Mouse (Mus musculus) megakaryocyte-erythroid progenitor cell, adult 5-6 weeks (primary cell): ENCODE data around the gene Map3k11. TPM values are rescaled to one million over a fixed set of nuclear protein-coding genes. Genes with fewer than 3 reads are reported as not detected.
"Not testable (repeated sequence)": the region's sequence is repeated elsewhere in the genome, so short reads cannot be mapped to it uniquely, and the experiment has no call there.

Experiments
- ATAC-seq: replicated peaks from 2 replicates; pipeline ENCODE4 v1.8.0; 2016; ENCODE audit warnings: mild to moderate bottlenecking, inconsistent platforms; ENCODE audit not compliant: severe bottlenecking, poor library complexity, low FRiP score, low TSS enrichment
- total RNA-seq, 2 experiments: library from RNA; stranded (forward) in 1 of 2; stranded (reverse) in 1 of 2; fragments of 200-1000, 215-1000 nt in 1 of 2; fragments of >200 nt in 1 of 2; fragmentation: Nextera tagmentation in 1 of 2; gene quantifications; 2 replicates each; pipeline ENCODE4 v1.2.3; 2014 to 2017

The Map3k11 gene
- total RNA-seq, 2 experiments from 2014 or later, result 10.9 to 17.8 TPM

GRCm38 (mm10) chr19:5664669-5665257, 23.8 kb upstream of the Map3k11 start:
- ATAC-seq, result no peak

GRCm38 (mm10) chr19:5665465-5665864, 23.1 kb upstream of the Map3k11 start:
- ATAC-seq, result peak; percentile 63

- ATAC-seq, result no peak
These were observed 22.2 kb upstream of the Map3k11 start for GRCm38 (mm10) chr19:5666386-5666785.

DNA sequence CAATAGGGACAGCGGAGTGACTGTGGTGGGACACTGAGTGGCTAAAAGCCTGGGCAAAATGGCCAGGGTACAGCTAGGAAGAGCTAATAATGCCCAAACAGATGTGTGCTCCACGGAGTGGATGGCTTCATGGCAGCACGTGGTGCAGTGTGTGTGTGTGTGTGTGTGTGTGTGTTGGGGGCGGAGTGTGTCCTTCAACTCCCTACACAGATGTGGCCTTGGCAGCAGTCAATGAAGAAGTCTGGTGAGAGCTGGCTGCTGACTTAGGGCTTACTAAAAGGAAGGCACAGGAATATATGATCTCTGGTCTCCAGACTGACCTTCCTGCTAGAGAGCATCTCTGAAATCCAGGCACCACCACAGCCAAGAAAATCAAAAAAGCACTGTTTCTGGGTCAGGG, 20.2 kb upstream of the Map3k11 start:
- ATAC-seq, result no peak

- no peak for ATAC-seq
These were observed 8.1 kb upstream of the Map3k11 start for GRCm38 (mm10) chr19:5680432-5680831.

- ATAC-seq, result no peak
These were observed 4.3 kb upstream of the Map3k11 start for GRCm38 (mm10) chr19:5684236-5684635.

GRCm38 (mm10) chr19:5684985-5685384, 3.6 kb upstream of the Map3k11 start:
- ATAC-seq, result no peak

GRCm38 (mm10) chr19:5685431-5685830, 3.1 kb upstream of the Map3k11 start:
- ATAC-seq, result no peak

DNA sequence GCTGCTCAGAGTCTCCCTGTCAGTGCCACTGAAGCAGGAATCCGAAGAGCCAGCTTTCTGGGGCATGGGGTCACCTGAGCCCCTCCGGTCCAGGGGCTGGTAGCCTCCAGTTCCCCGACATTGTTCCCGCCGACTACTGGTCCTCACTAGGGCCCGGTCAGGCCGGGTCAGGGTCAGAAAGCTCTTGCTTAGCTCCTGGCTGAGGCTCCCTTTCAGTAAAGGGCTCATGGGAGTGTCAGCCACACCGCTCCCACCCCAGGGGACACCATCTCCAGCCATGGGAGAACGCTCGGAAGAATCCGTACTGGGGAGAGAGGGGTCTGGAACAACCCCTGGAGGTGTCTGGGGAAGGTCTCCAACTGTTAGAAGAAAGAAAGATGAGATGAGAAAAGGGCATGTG, 2.7 kb upstream of the Map3k11 start:
- ATAC-seq, result no peak

- no peak for ATAC-seq
These were observed 2.1 kb upstream of the Map3k11 start for GRCm38 (mm10) chr19:5686437-5686836.

GRCm38 (mm10) chr19:5686954-5687353, 1.6 kb upstream of the Map3k11 start:
- not testable (repeated sequence) for ATAC-seq

DNA sequence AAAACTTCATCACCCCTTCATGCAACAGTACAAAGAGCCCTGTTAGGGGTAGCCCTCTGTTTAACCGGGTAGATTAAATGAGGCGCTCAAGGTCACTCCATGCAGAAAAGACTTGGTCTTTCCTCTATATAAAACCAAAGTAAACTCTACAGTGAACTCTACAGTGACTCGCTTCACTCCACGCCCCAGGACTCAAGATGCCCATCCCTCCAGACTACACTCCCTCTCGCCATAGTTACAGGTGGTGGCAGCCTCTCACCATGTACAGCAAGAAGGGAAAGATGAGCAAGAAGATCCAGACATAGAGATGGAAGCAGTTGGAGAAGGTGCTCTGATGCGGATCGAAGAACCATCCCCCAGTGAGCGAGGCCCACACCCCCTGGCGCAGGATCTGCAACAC, 804 bp upstream of the Map3k11 start:
- ATAC-seq, result no peak

DNA sequence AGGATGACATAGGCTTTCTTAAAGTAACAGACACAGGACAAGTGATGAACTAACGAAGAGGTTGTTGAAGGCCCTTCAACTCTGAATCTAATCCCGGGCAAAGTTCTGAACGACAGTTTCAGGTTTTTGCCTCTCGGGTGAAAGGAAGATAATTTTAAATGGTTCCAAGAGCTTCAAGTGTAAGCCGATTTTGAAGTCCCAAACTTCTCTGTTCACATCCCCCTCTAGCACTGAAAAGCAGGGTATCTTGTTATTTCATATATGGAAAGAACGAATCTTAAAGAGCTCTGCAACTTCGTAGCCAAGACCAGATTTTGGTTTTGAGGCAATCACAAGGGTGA, 516 bp downstream of the Map3k11 start:
- no peak for ATAC-seq

DNA sequence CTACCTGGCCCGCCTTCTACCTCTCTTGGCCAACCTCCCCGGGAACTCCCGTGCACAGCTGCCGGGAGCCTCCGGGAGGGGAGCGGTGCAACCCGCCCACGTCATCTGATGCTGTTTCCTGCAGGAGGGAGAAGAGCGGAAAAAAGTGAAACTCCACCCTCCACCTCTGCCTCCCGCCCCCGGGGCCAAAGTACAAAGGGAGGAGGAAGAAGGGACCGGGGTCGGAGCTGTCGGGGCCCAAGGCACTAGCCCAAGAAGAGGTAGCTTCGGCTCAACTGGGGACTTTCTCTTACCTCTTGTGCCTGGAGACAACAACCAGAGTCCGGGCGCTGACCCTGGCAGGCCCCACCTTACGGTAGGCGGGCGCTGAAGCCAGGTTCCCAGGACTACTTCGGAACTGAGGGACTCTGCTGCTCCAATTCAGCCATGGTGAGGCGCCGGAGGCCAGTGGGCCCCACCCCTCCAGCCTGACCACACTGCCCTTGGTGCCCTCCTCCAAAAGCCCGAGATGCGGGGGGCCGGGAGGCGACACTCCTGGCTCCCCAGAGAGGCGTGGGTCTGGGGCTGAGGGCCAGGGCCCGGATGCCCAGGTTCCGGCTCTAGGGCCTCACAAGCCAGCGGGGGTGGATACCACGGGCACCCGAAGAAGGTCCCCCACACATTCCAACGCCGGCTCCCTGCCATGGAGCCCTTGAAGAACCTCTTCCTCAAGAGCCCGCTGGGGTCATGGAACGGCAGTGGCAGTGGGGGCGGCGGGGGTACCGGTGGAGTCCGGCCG, 1.2 kb downstream of the Map3k11 start:
- peak; percentile 71 for ATAC-seq

DNA sequence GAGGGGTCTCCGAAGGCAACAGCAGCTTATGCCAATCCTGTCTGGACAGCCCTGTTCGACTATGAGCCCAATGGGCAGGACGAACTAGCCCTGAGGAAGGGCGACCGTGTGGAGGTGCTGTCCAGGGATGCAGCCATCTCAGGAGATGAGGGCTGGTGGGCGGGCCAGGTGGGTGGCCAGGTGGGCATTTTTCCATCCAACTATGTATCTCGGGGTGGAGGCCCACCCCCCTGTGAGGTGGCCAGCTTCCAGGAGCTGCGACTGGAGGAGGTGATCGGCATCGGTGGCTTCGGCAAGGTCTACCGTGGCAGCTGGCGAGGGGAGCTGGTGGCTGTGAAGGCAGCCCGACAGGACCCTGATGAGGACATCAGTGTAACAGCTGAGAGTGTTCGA, 1.8 kb downstream of the Map3k11 start:
- no peak for ATAC-seq

DNA sequence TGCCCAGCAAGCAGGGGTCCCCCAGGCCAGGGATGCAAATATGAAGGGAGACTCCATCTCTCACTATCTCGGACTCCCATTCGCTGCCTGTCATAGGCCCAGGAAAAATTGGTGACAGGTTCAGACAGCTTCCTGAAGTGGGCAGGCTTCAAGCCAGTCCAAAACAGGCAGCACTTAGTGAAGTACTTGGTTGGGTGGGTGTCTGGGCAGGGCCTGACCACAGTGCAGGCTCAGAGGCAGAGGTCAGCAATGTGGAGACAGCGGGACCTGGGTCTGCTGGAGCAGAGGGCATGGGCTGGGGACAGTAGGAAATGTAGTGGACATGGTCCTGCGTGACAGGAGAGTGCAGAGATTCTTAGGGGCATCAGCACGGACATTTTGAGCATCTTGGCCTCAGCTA, 3.1 kb downstream of the Map3k11 start:
- ATAC-seq, result no peak

DNA sequence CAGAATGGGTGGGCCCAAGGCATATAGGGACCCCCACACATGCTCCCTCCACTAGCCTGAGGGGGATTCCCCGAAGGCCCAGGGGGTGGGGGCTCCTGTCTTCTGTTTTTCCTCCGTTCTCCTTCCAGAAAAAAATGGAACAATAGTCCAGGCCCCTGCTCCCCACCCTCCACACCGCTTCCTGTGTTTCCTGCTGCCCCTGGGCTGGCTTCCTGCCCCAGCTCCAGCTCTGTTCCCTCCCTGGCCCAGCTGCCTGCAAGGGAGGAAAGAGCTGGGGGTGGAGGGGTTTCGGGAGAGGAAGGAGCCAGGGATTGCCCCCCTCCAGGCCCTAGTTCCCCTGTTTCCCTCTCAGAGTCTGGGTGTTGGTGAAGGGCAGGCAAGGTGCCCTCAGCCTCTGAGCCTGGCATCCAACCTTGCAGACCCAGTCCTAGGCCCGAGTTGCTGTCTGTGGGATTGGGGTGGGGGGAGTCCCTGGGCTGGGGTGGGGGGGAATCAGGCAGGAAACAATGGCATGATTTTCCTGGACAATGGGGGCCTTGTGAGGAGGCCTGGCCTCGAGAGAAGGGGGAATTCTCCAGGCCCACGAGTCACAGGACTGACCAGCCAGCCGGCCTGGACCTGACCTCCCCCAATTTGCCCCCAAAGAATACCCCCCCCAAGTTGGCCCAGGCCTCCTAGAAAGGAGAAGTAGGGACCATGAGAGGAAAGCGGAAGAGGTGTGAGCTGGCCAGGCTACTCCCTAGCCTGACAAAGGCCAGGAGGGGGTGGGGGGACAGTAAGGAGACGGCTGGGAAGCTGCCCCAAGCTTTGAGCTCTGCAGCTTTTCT, 3.8 kb downstream of the Map3k11 start:
- no peak for ATAC-seq

- no peak for ATAC-seq
These were observed 4.4 kb downstream of the Map3k11 start for GRCm38 (mm10) chr19:5692913-5693396.

- ATAC-seq, result no peak
These were observed 5.3 kb downstream of the Map3k11 start for GRCm38 (mm10) chr19:5693801-5694200.

DNA sequence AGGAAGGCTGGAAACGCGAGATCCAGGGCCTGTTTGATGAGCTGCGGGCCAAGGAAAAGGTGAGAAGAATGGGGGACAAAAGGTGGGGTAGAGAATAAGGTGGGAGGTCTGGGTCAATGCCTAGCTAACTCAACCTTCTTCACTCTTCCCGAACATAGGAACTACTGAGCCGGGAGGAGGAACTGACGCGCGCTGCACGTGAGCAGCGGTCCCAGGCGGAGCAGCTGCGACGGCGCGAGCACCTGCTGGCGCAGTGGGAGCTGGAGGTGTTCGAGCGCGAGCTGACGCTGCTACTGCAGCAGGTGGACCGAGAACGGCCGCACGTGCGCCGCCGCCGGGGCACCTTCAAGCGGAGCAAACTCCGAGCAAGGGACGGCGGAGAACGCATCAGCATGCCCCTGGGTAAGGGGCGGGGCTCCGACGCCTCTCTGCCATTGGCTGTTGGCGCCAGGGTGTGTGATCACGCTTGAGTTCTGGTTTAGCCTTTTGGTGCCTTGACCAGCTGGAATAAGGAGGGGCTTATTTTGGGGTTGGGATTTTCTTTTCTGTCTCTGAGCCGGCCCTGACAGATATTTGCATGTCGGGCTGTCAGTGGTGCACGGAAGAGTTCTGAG, 7.4 kb downstream of the Map3k11 start:
- ATAC-seq, result no peak
